Mouse (Mus musculus) c-Kit-positive CD71-positive TER-119-negative erythroid progenitor cells, embryonic 14.5 days (primary cell): ENCODE data around the gene Tbxas1.

ENCODE experiments used
- DNase-seq: peaks from one replicate; pipeline ENCODE4 v3.0.0-alpha.2; 2013; ENCODE audit warnings: low read depth

The Tbxas1 gene

GRCm38 (mm10) chr6:38900073-38900472 is 24.9 kb downstream of the Tbxas1 start:
- no peak for DNase-seq

GRCm38 (mm10) chr6:38900479-38901126 is 25.4 kb downstream of the Tbxas1 start:
- peak; percentile 77 for DNase-seq

GRCm38 (mm10) chr6:38901152-38901551 is 25.9 kb downstream of the Tbxas1 start:
- no peak for DNase-seq

- no peak for DNase-seq
Measured at GRCm38 (mm10) chr6:38901636-38902035, 26.4 kb downstream of the Tbxas1 start.

GRCm38 (mm10) chr6:38902820-38903439 is 27.7 kb downstream of the Tbxas1 start:
- DNase-seq = no peak

GRCm38 (mm10) chr6:38906005-38906404 is 30.8 kb downstream of the Tbxas1 start:
- DNase-seq = no peak

GRCm38 (mm10) chr6:38908401-38908800 is 33.2 kb downstream of the Tbxas1 start:
- no peak for DNase-seq

- peak; percentile 93 for DNase-seq
Measured at GRCm38 (mm10) chr6:38910828-38911559, 35.8 kb downstream of the Tbxas1 start.

- DNase-seq = no peak
Measured at GRCm38 (mm10) chr6:38912121-38912660, 37.0 kb downstream of the Tbxas1 start.

- DNase-seq = no peak
Measured at GRCm38 (mm10) chr6:38912845-38913244, 37.6 kb downstream of the Tbxas1 start.

GRCm38 (mm10) chr6:38913386-38914042 is 38.3 kb downstream of the Tbxas1 start:
- no peak for DNase-seq

- no peak for DNase-seq
Measured at GRCm38 (mm10) chr6:38914181-38914580, 39.0 kb downstream of the Tbxas1 start.

- DNase-seq = no peak
Measured at GRCm38 (mm10) chr6:38915776-38916175, 40.6 kb downstream of the Tbxas1 start.

- no peak for DNase-seq
Measured at GRCm38 (mm10) chr6:38916571-38916970, 41.4 kb downstream of the Tbxas1 start.

- no peak for DNase-seq
Measured at GRCm38 (mm10) chr6:38917415-38917814, 42.2 kb downstream of the Tbxas1 start.

- no peak for DNase-seq
Measured at GRCm38 (mm10) chr6:38918728-38919127, 43.5 kb downstream of the Tbxas1 start.

- no peak for DNase-seq
Measured at GRCm38 (mm10) chr6:38919135-38919740, 44.0 kb downstream of the Tbxas1 start.

GRCm38 (mm10) chr6:38920141-38920540 is 44.9 kb downstream of the Tbxas1 start:
- DNase-seq = no peak

- DNase-seq = peak; percentile 58
Measured at GRCm38 (mm10) chr6:38921095-38921809, 46.0 kb downstream of the Tbxas1 start.

- DNase-seq = no peak
Measured at GRCm38 (mm10) chr6:38921810-38922116, 46.6 kb downstream of the Tbxas1 start.

GRCm38 (mm10) chr6:38922517-38922916 is 47.3 kb downstream of the Tbxas1 start:
- DNase-seq = no peak
